Mouse (Mus musculus): ENCODE measurements around the gene Gm20431.

DNA sequence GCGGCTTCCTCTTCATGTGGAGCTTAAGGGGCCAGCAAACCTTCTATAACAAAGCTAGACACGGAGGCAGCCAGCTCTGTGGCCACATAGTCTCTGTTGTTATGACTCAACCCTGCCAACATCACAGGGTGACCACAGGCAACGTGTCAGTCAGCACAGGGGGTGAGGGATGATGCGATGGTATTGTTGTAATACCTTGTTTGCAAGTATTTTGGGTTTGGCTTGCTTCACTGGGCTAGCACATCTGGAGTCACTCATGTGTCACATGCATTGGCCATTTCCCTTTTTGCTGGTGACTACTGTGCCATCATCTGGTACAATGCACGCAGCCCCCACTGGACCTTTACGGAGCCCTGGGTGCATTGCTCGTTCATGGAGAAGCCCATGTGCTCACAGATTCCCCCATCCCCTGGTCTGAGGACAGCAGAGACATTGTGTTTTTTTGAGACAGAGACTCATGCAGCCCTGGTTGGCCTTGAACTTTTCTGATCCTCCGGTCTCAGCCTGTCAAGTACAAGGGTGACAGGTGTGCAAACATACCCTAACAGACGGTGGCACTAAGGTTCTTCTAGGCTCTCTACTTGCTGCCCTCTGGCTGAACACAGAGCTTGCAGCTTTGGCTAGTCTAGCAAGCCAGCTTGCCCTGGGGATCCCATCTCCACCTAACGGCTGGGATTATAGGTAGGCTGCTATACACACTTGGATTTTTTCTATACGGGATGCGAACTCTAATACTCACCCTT lies 11.8 kb downstream of the Gm20431 start:
- TF ChIP-seq CTCF (IDR thresholded peaks at IDR 0.05; ENCODE audit: insufficient read depth, low read length) (no peak), POLR2A (IDR thresholded peaks at IDR 0.05; ENCODE audit: borderline replicate concordance, extremely low read depth, low read depth, low read length) (no peak)

Data from lung, adult 2 months (tissue).